Mouse (Mus musculus): Measurements from ENCODE around the gene Hook1. TPM values are rescaled to one million over a fixed set of nuclear protein-coding genes. Genes with fewer than 3 reads are reported as not detected.

Gene Hook1
- polyA plus RNA-seq (2015; fragmentation: Nextera tagmentation; extraction: Ambion mirVana) = 8.6 and 10.0 TPM in 2 replicates

- ATAC-seq (ENCODE audit: insufficient number of reproducible peaks, low FRiP score, low TSS enrichment, low read depth) = peak; percentile 99
- H3K9ac ChIP-seq = peak within 1 kb of the TSS; percentile 28
- H3K9me3 ChIP-seq (replicated peaks) = no peaks in the 10 kb centered on the region
- H3K4me1 ChIP-seq = peaks cover 11% of the 10 kb centered on the region
- H3K4me3 ChIP-seq (replicated peaks) = peak within 1 kb of the TSS; percentile 65
- H3K27me3 ChIP-seq = no peaks in the 10 kb centered on the region; the same call in 1 of the 2 replicates
- WGBS = under 1% methylated on average over 82 of the region's 82 CpGs
- H3K4me2 ChIP-seq (replicated peaks) = peak within 1 kb of the TSS; percentile 82
- H3K36me3 ChIP-seq = no peaks in the 10 kb centered on the region
- peak within 1 kb of the TSS; percentile 9; the same call in 1 of the 2 replicates for H3K27ac ChIP-seq (replicated peaks)
Measured at GRCm38 (mm10) chr4:95966928-95967724, at the start of gene Hook1. TSS of gene Hook1 (plus strand) at chr4:95967240.

DNA sequence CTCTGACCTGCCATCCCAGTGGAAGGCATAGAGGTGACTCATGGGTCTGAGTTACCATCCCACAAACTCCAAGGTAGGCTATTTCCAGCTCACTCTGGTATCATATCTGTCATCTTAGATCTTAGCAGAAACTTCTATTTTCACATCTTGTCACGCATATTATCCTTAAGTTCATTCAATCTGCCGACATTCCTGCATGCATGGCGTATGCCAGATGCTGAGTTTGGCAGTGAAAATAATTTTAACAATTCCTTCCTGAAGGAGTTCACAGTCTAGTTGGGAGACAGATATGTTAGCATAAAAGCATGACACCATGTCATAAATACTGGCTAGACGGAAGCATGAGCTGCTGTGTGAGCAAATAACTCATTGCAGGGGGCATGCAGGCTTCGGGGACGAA, 49.3 kb upstream of the Hook1 start:
- peaks cover 20% of the 10 kb centered on the region for H3K4me1 ChIP-seq
- H3K36me3 ChIP-seq = no peaks in the 10 kb centered on the region
- 41% methylated on average over 6 of the region's 6 CpGs for WGBS
- no peaks in the 10 kb centered on the region for H3K9me3 ChIP-seq (replicated peaks)
- no peak overlapping the region for H3K4me3 ChIP-seq (replicated peaks)
- H3K27ac ChIP-seq (replicated peaks) = 0 out of 2 replicates have a peak overlapping the region, but pooled peaks have one; percentile 55
- no peaks in the 10 kb centered on the region for H3K27me3 ChIP-seq
- H3K4me2 ChIP-seq (replicated peaks) = no peak overlapping the region
- H3K9ac ChIP-seq = no peak overlapping the region
- no peak for ATAC-seq (ENCODE audit: insufficient number of reproducible peaks, low FRiP score, low TSS enrichment, low read depth)

DNA sequence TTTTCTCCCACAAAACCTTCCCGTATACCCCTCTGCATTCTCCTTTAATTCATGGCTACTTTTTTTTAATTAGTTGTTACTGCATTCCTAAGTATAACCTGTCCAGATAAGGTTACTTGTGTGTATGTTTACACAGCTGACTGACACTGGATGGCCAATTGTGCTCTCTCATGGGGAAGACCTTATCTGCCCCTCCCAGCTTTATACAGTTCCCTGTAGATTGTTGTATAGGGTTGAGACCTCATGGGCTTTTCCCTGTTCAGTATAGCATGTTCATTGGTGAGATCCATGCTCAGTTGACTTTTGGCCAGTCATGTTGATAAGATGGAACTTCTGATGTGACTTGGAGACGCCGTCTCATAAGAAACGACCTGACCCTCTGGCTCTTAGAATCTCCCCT, 46.6 kb upstream of the Hook1 start:
- Histone ChIP-seq H3K36me3 (no peaks in the 10 kb centered on the region), H3K27me3 (no peaks in the 10 kb centered on the region), H3K4me1 (peaks cover 20% of the 10 kb centered on the region), H3K9ac (no peak overlapping the region), H3K9me3 (replicated peaks) (no peaks in the 10 kb centered on the region), H3K4me3 (replicated peaks) (no peak overlapping the region), H3K27ac (replicated peaks) (no peak overlapping the region), H3K4me2 (replicated peaks) (no peak overlapping the region)
- no peak for ATAC-seq (ENCODE audit: insufficient number of reproducible peaks, low FRiP score, low TSS enrichment, low read depth)
- 82% methylated on average over 4 of the region's 4 CpGs for WGBS

DNA sequence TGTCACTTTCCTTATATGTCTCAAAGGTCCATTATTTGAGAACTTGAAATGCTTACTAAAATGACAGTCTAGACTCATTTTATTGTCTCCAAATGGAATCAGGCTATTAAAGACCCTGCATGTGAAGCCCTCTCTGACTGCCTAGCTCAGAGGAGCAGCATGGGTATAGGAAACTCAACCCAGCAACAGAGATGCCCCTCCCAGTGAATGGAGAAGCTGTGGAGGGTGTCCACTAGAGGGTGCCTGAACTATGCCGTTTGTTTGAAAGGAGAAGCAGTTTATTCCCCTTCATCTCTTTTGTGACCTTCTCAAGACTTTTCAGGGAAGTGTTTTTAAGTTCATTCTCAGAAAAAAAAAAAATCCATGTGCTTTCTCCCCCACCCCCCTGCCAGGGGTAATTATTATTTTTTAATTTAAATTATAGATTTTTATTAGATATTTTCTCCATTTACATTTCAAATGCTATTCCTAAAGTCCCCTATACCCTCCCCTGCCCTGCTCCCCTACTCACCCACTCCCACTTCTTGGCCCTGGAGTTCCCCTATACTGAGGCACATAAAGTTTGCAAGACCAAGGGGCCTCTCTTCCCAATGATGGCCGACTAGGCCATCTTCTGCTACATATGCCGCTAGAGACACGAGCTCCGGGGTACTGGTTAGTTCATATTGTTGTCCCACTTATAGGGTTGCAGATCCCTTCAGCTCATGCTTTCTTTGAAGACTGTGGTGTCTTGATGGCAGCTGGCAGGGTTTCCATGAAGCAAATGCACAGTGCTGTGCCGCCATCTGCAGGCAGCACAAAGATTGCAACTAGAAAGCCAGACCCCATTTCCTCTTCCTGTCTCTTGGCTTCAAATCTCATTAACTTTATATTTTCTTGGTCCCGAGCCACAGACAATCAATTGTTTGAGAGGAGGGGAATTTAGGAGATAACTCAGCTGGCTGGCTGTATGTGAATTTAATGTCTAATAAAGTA, 42.5 kb upstream of the Hook1 start:
- H3K4me3 ChIP-seq (replicated peaks) = no peak overlapping the region
- WGBS = 6% methylated on average over 7 of the region's 7 CpGs
- H3K27me3 ChIP-seq = no peaks in the 10 kb centered on the region
- no peak; the same call in 1 of the 2 replicates for ATAC-seq (ENCODE audit: insufficient number of reproducible peaks, low FRiP score, low TSS enrichment, low read depth)
- H3K36me3 ChIP-seq = no peaks in the 10 kb centered on the region
- H3K4me2 ChIP-seq (replicated peaks) = 0 out of 2 replicates have a peak overlapping the region, but pooled peaks have one; percentile 25
- H3K9ac ChIP-seq = no peak overlapping the region
- no peak overlapping the region for H3K27ac ChIP-seq (replicated peaks)
- H3K9me3 ChIP-seq (replicated peaks) = no peaks in the 10 kb centered on the region
- H3K4me1 ChIP-seq = no peaks in the 10 kb centered on the region

GRCm38 (mm10) chr4:95928846-95929245, 38.2 kb upstream of the Hook1 start:
- H3K27ac ChIP-seq (replicated peaks) = no peak overlapping the region
- H3K4me1 ChIP-seq = no peaks in the 10 kb centered on the region; the same call in 1 of the 2 replicates
- H3K9ac ChIP-seq = no peak overlapping the region
- H3K36me3 ChIP-seq = no peaks in the 10 kb centered on the region
- H3K9me3 ChIP-seq (replicated peaks) = no peaks in the 10 kb centered on the region
- no peaks in the 10 kb centered on the region for H3K27me3 ChIP-seq
- no peak for ATAC-seq (ENCODE audit: insufficient number of reproducible peaks, low FRiP score, low TSS enrichment, low read depth)
- H3K4me3 ChIP-seq (replicated peaks) = no peak overlapping the region
- no peak overlapping the region for H3K4me2 ChIP-seq (replicated peaks)
- 85% methylated on average over 1 of the region's 1 CpGs for WGBS

- H3K4me1 ChIP-seq = no peaks in the 10 kb centered on the region; the same call in 1 of the 2 replicates
- no peaks in the 10 kb centered on the region for H3K27me3 ChIP-seq
- 67% methylated on average over 1 of the region's 1 CpGs for WGBS
- H3K4me2 ChIP-seq (replicated peaks) = no peak overlapping the region
- H3K36me3 ChIP-seq = no peaks in the 10 kb centered on the region
- H3K9me3 ChIP-seq (replicated peaks) = no peaks in the 10 kb centered on the region
- no peak for ATAC-seq (ENCODE audit: insufficient number of reproducible peaks, low FRiP score, low TSS enrichment, low read depth)
- H3K4me3 ChIP-seq (replicated peaks) = no peak overlapping the region
- H3K9ac ChIP-seq = no peak overlapping the region
- H3K27ac ChIP-seq (replicated peaks) = no peak overlapping the region
Measured at GRCm38 (mm10) chr4:95929936-95930335, 37.1 kb upstream of the Hook1 start.

GRCm38 (mm10) chr4:95931331-95931730, 35.7 kb upstream of the Hook1 start:
- Histone ChIP-seq H3K36me3 (no peaks in the 10 kb centered on the region), H3K9ac (no peak overlapping the region), H3K27me3 (no peaks in the 10 kb centered on the region), H3K4me1 (no peaks in the 10 kb centered on the region; the same call in 1 of the 2 replicates), H3K4me3 (replicated peaks) (no peak overlapping the region), H3K27ac (replicated peaks) (no peak overlapping the region), H3K9me3 (replicated peaks) (no peaks in the 10 kb centered on the region), H3K4me2 (replicated peaks) (no peak overlapping the region)
- ATAC-seq (ENCODE audit: insufficient number of reproducible peaks, low FRiP score, low TSS enrichment, low read depth) = no peak
- WGBS = 46% methylated on average over 2 of the region's 2 CpGs

DNA sequence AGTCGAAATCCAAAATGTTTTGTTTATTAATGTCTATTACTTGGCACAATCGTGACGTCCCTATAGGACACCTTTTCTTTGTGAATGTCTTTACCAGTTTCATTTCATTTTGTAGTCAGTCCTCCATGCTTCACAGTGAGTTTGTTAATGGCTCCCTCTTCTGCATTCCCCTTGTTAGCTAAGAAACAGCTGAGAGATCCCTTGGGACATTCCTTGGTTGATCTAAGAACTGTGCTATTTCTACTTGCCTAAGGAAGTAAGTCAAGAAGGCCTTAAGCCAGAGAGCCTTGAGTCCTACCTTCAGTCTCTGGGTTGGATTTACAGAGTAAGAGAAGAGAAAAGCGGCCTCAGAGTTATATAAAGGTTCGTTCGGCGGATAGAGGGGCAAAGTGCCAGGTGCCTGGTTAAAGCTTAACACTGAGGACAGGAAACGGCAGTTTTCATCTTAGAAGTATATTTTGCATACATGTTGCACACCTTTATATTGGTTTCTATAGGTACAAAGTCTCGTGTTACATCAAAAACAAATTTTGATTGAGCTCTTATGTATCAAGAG, 33.2 kb upstream of the Hook1 start:
- H3K4me1 ChIP-seq = no peaks in the 10 kb centered on the region; the same call in 1 of the 2 replicates
- H3K27ac ChIP-seq (replicated peaks) = no peak overlapping the region
- no peak for ATAC-seq (ENCODE audit: insufficient number of reproducible peaks, low FRiP score, low TSS enrichment, low read depth)
- no peaks in the 10 kb centered on the region for H3K27me3 ChIP-seq
- no peak overlapping the region for H3K9ac ChIP-seq
- H3K4me3 ChIP-seq (replicated peaks) = no peak overlapping the region
- H3K36me3 ChIP-seq = no peaks in the 10 kb centered on the region
- WGBS = 85% methylated on average over 9 of the region's 9 CpGs
- no peaks in the 10 kb centered on the region for H3K9me3 ChIP-seq (replicated peaks)
- no peak overlapping the region for H3K4me2 ChIP-seq (replicated peaks)

DNA sequence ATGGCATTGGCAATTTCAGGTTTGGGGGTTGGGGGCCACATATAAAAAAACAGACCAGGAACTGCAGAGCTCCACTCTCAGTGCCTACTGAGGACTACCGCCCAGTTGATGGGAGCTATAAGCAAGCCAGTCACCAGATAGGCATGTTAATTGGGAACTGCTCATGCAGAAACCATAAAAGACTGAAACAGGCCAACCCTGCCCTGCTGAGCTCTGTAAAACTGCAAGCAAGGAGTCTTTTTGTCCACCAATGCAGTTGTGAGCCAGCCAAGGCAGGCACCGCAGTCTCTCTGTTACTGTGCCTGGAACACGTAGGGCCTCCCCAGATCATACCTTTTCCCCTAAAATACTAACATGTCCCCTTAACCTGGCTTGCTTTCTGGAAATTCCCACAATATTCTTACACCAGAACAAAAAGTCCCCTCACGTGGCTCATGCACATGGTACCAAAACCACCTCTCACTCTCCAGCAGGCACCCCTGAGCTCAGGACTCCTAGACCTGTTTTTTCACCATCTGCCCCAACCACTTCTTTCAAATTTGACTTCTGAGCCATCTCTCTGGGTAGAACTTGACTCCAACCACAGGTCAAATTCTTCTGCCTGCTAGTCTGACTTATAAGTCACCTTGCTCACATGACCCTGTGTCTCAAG, 32.5 kb upstream of the Hook1 start:
- H3K4me1 ChIP-seq = no peaks in the 10 kb centered on the region; the same call in 1 of the 2 replicates
- no peak for ATAC-seq (ENCODE audit: insufficient number of reproducible peaks, low FRiP score, low TSS enrichment, low read depth)
- WGBS = 81% methylated on average over 4 of the region's 4 CpGs
- H3K36me3 ChIP-seq = no peaks in the 10 kb centered on the region
- no peaks in the 10 kb centered on the region for H3K9me3 ChIP-seq (replicated peaks)
- H3K27me3 ChIP-seq = no peaks in the 10 kb centered on the region
- no peak overlapping the region for H3K4me2 ChIP-seq (replicated peaks)
- no peak overlapping the region for H3K9ac ChIP-seq
- H3K4me3 ChIP-seq (replicated peaks) = no peak overlapping the region
- H3K27ac ChIP-seq (replicated peaks) = no peak overlapping the region

DNA sequence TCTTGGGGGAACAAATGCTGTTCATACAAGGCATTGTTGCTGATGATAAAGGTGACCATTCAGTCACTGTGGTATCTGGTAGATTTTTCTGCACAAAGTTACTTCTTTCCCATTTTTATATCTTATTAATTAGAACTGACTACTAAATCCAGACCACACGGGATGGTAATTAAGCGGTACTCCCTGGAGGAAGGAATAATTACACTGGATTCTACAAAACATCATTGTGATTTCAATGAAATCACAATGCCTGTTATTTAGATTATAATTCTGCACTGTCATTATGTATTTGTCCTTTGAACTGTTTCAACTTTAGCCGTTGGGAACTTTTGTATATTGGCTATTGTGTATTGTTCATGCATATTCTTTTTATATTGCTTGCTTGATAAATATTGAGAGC, 28.3 kb upstream of the Hook1 start:
- H3K36me3 ChIP-seq = no peaks in the 10 kb centered on the region
- no peak overlapping the region for H3K9ac ChIP-seq
- no peak overlapping the region for H3K27ac ChIP-seq (replicated peaks)
- 66% methylated on average over 3 of the region's 3 CpGs for WGBS
- H3K4me3 ChIP-seq (replicated peaks) = no peak overlapping the region
- no peaks in the 10 kb centered on the region for H3K4me1 ChIP-seq
- no peak overlapping the region for H3K4me2 ChIP-seq (replicated peaks)
- H3K27me3 ChIP-seq = no peaks in the 10 kb centered on the region
- H3K9me3 ChIP-seq (replicated peaks) = no peaks in the 10 kb centered on the region
- ATAC-seq (ENCODE audit: insufficient number of reproducible peaks, low FRiP score, low TSS enrichment, low read depth) = no peak
